Mouse (Mus musculus): ENCODE data around the gene Upk2. TPM values are rescaled to one million over a fixed set of nuclear protein-coding genes. Genes with fewer than 3 reads are reported as not detected.

Upk2 gene
- polyA plus RNA-seq, 1 experiment = 1.7 TPM

- TF ChIP-seq CTCF (IDR thresholded peaks at IDR 0.05; ENCODE audit: low read depth, low read length) (peak; percentile 33), POLR2A (IDR thresholded peaks at IDR 0.05; ENCODE audit: insufficient read depth, low read length) (no peak), EP300 (IDR thresholded peaks at IDR 0.05; ENCODE audit: insufficient read depth, low read depth, low read length) (0 out of 2 replicates have a peak, but pooled peaks have one; percentile 36)
- H3K27ac ChIP-seq (ENCODE audit: insufficient read depth, low read length) = no peak within 1 kb of the TSS
- peaks cover 8% of the 10 kb centered on the region for H3K4me1 ChIP-seq (ENCODE audit: control insufficient read depth, insufficient read depth, low read length)
Observed at GRCm38 (mm10) chr9:44482552-44482951, 27.8 kb upstream of the Upk2 start, which contains the start of gene Bcl9l. Gene Bcl9l, plus strand, starts transcription at chr9:44482825.

GRCm38 (mm10) chr9:44482112-44482511 is 27.3 kb upstream of the Upk2 start:
- Histone ChIP-seq H3K27me3 (ENCODE audit: control insufficient read depth, insufficient read depth, low read length, poor library complexity, severe bottlenecking) (no peaks in the 10 kb centered on the region), H3K9ac (ENCODE audit: low read depth, poor library complexity, severe bottlenecking) (no peak overlapping the region), H3K9me3 (replicated peaks; ENCODE audit: control insufficient read depth, insufficient read depth, low read length, poor library complexity, severe bottlenecking) (no peaks in the 10 kb centered on the region), H3K4me1 (ENCODE audit: control insufficient read depth, insufficient read depth, low read length) (peaks cover 7% of the 10 kb centered on the region), H3K36me3 (ENCODE audit: control insufficient read depth, insufficient read depth, low read length, poor library complexity, severe bottlenecking) (no peaks in the 10 kb centered on the region), H3K27ac (ENCODE audit: insufficient read depth, low read length) (no peak overlapping the region), H3K4me3 (ENCODE audit: low read depth, low read length) (peak overlapping the region; percentile 7; the same call in 1 of the 2 replicates)
- TF ChIP-seq POLR2A (IDR thresholded peaks at IDR 0.05; ENCODE audit: insufficient read depth, low read length) (no peak), CTCF (IDR thresholded peaks at IDR 0.05; ENCODE audit: low read depth, low read length) (no peak), EP300 (IDR thresholded peaks at IDR 0.05; ENCODE audit: insufficient read depth, low read depth, low read length) (no peak)

More at GRCm38 (mm10) chr9:44482552-44482951, 27.8 kb upstream of the Upk2 start, which contains the start of gene Bcl9l:
- peak within 1 kb of the TSS; percentile 94 for H3K4me3 ChIP-seq (ENCODE audit: low read depth, low read length)
- H3K27me3 ChIP-seq (ENCODE audit: control insufficient read depth, insufficient read depth, low read length, poor library complexity, severe bottlenecking) = no peaks in the 10 kb centered on the region
- no peaks in the 10 kb centered on the region for H3K36me3 ChIP-seq (ENCODE audit: control insufficient read depth, insufficient read depth, low read length, poor library complexity, severe bottlenecking)
- no peaks in the 10 kb centered on the region for H3K9me3 ChIP-seq (replicated peaks; ENCODE audit: control insufficient read depth, insufficient read depth, low read length, poor library complexity, severe bottlenecking)
- H3K9ac ChIP-seq (ENCODE audit: low read depth, poor library complexity, severe bottlenecking) = peak within 1 kb of the TSS; percentile 92

DNA sequence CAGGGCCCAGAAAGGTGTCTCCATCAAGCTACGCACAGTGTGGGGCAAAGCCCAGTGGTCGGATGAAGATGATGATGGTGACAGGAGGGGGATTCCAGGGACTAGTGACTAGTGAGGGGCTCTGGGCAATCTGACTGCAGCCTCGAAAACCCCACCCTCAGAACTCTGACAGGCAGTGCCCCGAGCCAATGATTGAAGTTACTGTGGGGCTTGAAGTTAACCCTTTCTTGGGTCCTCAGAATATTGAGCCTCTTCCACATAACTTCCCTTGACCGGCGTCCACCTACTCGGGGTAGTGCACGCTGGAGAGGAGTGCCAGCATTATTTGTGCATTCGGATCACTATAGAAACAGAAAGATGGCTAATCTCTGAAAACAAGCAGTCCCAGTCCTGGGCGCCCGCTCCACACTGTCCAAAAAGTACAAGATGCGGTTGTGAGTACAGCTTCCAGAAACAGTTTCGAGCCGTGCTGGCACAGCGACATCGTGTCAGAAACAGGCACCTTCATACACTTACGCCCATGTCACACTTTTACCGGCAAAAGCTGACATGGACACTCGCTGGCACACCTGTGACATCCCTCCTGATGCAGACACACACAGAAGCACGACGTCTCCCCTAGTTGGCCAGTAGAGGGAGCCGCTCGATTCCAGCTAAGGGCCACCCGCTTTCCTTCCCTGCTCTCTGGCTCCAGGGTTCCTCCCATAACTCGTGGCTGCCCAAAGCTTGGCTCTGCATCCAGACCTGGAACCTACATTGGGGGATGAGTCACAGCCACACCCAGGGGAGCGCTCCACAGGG is 25.1 kb upstream of the Upk2 start:
- peak overlapping the region; percentile 82 for H3K4me3 ChIP-seq (ENCODE audit: low read depth, low read length)
- H3K27me3 ChIP-seq (ENCODE audit: control insufficient read depth, insufficient read depth, low read length, poor library complexity, severe bottlenecking) = no peaks in the 10 kb centered on the region
- no peaks in the 10 kb centered on the region for H3K36me3 ChIP-seq (ENCODE audit: control insufficient read depth, insufficient read depth, low read length, poor library complexity, severe bottlenecking)
- peak overlapping the region; percentile 82 for H3K9ac ChIP-seq (ENCODE audit: low read depth, poor library complexity, severe bottlenecking)
- H3K9me3 ChIP-seq (replicated peaks; ENCODE audit: control insufficient read depth, insufficient read depth, low read length, poor library complexity, severe bottlenecking) = no peaks in the 10 kb centered on the region
- H3K4me1 ChIP-seq (ENCODE audit: control insufficient read depth, insufficient read depth, low read length) = peaks cover 2% of the 10 kb centered on the region
- no peak for TF ChIP-seq POLR2A (IDR thresholded peaks at IDR 0.05; ENCODE audit: insufficient read depth, low read length)
- peak; percentile 41; the same call in 1 of the 2 replicates for TF ChIP-seq EP300 (IDR thresholded peaks at IDR 0.05; ENCODE audit: insufficient read depth, low read depth, low read length)
- TF ChIP-seq CTCF (IDR thresholded peaks at IDR 0.05; ENCODE audit: low read depth, low read length) = peak; percentile 93
- H3K27ac ChIP-seq (ENCODE audit: insufficient read depth, low read length) = no peak overlapping the region

GRCm38 (mm10) chr9:44478959-44479605 is 24.3 kb upstream of the Upk2 start:
- Histone ChIP-seq H3K9ac (ENCODE audit: low read depth, poor library complexity, severe bottlenecking) (peak overlapping the region; percentile 82), H3K9me3 (replicated peaks; ENCODE audit: control insufficient read depth, insufficient read depth, low read length, poor library complexity, severe bottlenecking) (no peaks in the 10 kb centered on the region), H3K27ac (ENCODE audit: insufficient read depth, low read length) (no peak overlapping the region), H3K4me3 (ENCODE audit: low read depth, low read length) (peak overlapping the region; percentile 82), H3K27me3 (ENCODE audit: control insufficient read depth, insufficient read depth, low read length, poor library complexity, severe bottlenecking) (no peaks in the 10 kb centered on the region), H3K36me3 (ENCODE audit: control insufficient read depth, insufficient read depth, low read length, poor library complexity, severe bottlenecking) (no peaks in the 10 kb centered on the region), H3K4me1 (ENCODE audit: control insufficient read depth, insufficient read depth, low read length) (peaks cover 2% of the 10 kb centered on the region)
- TF ChIP-seq POLR2A (IDR thresholded peaks at IDR 0.05; ENCODE audit: insufficient read depth, low read length) = no peak
- TF ChIP-seq CTCF (IDR thresholded peaks at IDR 0.05; ENCODE audit: low read depth, low read length) = no peak
- TF ChIP-seq EP300 (IDR thresholded peaks at IDR 0.05; ENCODE audit: insufficient read depth, low read depth, low read length) = no peak

GRCm38 (mm10) chr9:44478229-44478921 is 23.6 kb upstream of the Upk2 start:
- Histone ChIP-seq H3K4me3 (ENCODE audit: low read depth, low read length) (peak overlapping the region; percentile 68), H3K4me1 (ENCODE audit: control insufficient read depth, insufficient read depth, low read length) (peaks cover 2% of the 10 kb centered on the region), H3K9me3 (replicated peaks; ENCODE audit: control insufficient read depth, insufficient read depth, low read length, poor library complexity, severe bottlenecking) (no peaks in the 10 kb centered on the region), H3K27me3 (ENCODE audit: control insufficient read depth, insufficient read depth, low read length, poor library complexity, severe bottlenecking) (no peaks in the 10 kb centered on the region), H3K9ac (ENCODE audit: low read depth, poor library complexity, severe bottlenecking) (peak overlapping the region; percentile 82), H3K27ac (ENCODE audit: insufficient read depth, low read length) (no peak overlapping the region), H3K36me3 (ENCODE audit: control insufficient read depth, insufficient read depth, low read length, poor library complexity, severe bottlenecking) (no peaks in the 10 kb centered on the region)
- TF ChIP-seq EP300 (IDR thresholded peaks at IDR 0.05; ENCODE audit: insufficient read depth, low read depth, low read length) (0 out of 2 replicates have a peak, but pooled peaks have one; percentile 63), POLR2A (IDR thresholded peaks at IDR 0.05; ENCODE audit: insufficient read depth, low read length) (no peak)
